Mouse (Mus musculus): ENCODE results near the gene Trim17.

DNA sequence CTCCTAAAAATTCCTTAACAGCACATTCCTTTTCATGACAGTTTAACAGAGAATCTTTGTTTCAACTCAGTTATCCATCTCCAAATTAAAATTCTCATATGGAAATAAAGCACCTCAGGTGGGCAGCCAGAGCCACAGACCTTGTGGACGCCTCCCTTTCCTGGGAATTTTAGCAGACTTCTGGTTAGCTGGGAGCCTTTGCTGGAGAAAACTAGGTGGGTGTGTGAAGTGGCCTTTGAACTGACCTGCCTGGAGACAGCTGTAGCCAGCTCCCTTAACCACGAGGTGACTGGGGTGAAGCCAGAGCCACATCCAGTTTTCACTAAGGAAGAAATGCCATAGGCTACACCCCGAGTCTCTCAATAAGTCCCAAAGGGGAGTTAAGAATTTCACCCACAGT lies 24.8 kb upstream of the Trim17 start:
- no peak for TF ChIP-seq CTCF (IDR thresholded peaks at IDR 0.05; ENCODE audit: low read depth, low read length)
- no peak for TF ChIP-seq POLR2AphosphoS5 (IDR thresholded peaks at IDR 0.05; ENCODE audit: insufficient replicate concordance, low read depth, low read length)
- TF ChIP-seq GATA1 (IDR thresholded peaks at IDR 0.05; ENCODE audit: borderline replicate concordance, low read length) = no peak
